Mouse (Mus musculus): ENCODE results near the gene Fgfbp1. TPM values are rescaled to one million over a fixed set of nuclear protein-coding genes. Genes with fewer than 3 reads are reported as not detected.

Gene Fgfbp1
- polyA plus RNA-seq, 1 experiment from 2014 or later: 6.9 TPM

Other genes starting within 250 kb of the Fgfbp1 start
- gene Bst1, start 162.9 kb downstream of the Fgfbp1 start, polyA plus RNA-seq (2015; fragmentation: Nextera tagmentation; extraction: Ambion mirVana): 0.55 and 4.5 TPM in 2 replicates
- 73.5 and 74.1 TPM in 2 replicates for gene Fbxl5, start 160.1 kb downstream of the Fgfbp1 start, polyA plus RNA-seq (2015; fragmentation: Nextera tagmentation; extraction: Ambion mirVana)
- gene Cd38, start 113.2 kb downstream of the Fgfbp1 start, polyA plus RNA-seq (2015; fragmentation: Nextera tagmentation; extraction: Ambion mirVana): 3.1 and 4.0 TPM in 2 replicates
- 0.46 and 0.72 TPM in 2 replicates for gene Gm7879, start 68.6 kb downstream of the Fgfbp1 start, polyA plus RNA-seq (2015; fragmentation: Nextera tagmentation; extraction: Ambion mirVana)
- 23.2 and 33.8 TPM in 2 replicates for gene Prom1, start 120.3 kb upstream of the Fgfbp1 start, polyA plus RNA-seq (2015; fragmentation: Nextera tagmentation; extraction: Ambion mirVana)
- gene Tapt1, start 244.8 kb upstream of the Fgfbp1 start, polyA plus RNA-seq (2015; fragmentation: Nextera tagmentation; extraction: Ambion mirVana): 30.8 and 35.0 TPM in 2 replicates